Mouse (Mus musculus): ENCODE measurements around the gene Prkce. TPM values are rescaled to one million over a fixed set of nuclear protein-coding genes. Genes with fewer than 3 reads are reported as not detected.

Gene Prkce
- total and polyA plus RNA-seq, 2 experiments from 2014 or later, result 91.3 to 94.3 TPM

DNA sequence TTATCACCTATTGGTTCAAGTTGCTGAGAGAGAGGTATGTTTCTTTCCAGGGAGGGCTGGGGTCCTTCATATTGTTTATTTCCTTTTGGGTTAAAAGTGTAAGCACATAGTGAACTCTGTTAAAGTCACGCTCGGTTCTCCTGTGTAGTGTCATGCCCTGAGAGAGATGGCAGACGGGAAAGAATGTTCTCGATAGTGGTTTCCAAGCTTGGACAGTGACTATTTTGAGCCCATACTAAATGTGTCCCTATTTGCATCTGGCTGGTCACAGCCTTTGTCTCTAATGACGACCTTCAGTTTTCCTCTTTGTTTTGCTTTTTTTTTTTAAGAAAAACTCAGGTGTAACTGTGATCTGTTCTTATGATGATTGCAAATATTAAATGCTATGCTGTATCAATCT is 488.8 kb downstream of the Prkce start:
- Histone ChIP-seq H3K27ac (ENCODE audit: low read depth, low read length) (no peak overlapping the region), H3K27me3 (ENCODE audit: insufficient read depth, low read length) (no peaks in the 10 kb centered on the region), H3K36me3 (ENCODE audit: insufficient read depth) (peaks cover 7% of the 10 kb centered on the region), H3K4me3 (ENCODE audit: low read depth, low read length) (no peak overlapping the region), H3K4me2 (ENCODE audit: low read depth) (no peak overlapping the region), H3K4me1 (ENCODE audit: insufficient read depth) (no peaks in the 10 kb centered on the region), H3K9ac (no peak overlapping the region), H3K9me3 (ENCODE audit: low read length) (no peaks in the 10 kb centered on the region)
- ATAC-seq (no peak), DNase-seq (no peak)
- WGBS, result 87% methylated on average over 5 of the region's 5 CpGs
- no peak for TF ChIP-seq CTCF (IDR thresholded peaks at IDR 0.05; ENCODE audit: low read depth)

DNA sequence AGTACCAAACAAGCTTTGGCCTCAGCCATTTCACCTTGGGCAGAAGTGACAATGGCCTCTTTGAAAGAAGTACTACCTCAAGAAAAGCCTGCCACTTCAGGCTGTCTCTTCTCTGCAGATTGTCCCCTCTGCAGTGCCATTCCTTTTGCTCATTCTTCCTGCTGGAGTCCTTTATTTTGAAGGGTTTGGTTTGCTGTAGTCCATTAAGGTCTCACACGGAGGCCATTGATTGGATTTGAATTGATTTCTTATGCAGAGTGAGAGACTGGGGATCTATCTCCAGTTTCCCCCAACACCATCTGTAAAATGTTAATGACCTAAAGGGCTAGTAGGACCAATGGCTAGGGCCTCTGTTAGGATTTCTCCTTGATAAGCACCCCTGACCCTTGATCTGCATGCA is 494.7 kb downstream of the Prkce start:
- Histone ChIP-seq H3K27me3 (ENCODE audit: insufficient read depth, low read length) (no peaks in the 10 kb centered on the region), H3K9me3 (ENCODE audit: low read length) (no peaks in the 10 kb centered on the region), H3K4me2 (ENCODE audit: low read depth) (no peak overlapping the region), H3K4me1 (ENCODE audit: insufficient read depth) (no peaks in the 10 kb centered on the region), H3K9ac (no peak overlapping the region), H3K4me3 (ENCODE audit: low read depth, low read length) (no peak overlapping the region), H3K27ac (ENCODE audit: low read depth, low read length) (no peak overlapping the region), H3K36me3 (ENCODE audit: insufficient read depth) (no peaks in the 10 kb centered on the region)
- 31% methylated on average over 1 of the region's 1 CpGs for WGBS
- DNase-seq (no peak), ATAC-seq (no peak)
- TF ChIP-seq CTCF (IDR thresholded peaks at IDR 0.05; ENCODE audit: low read depth), result no peak

DNA sequence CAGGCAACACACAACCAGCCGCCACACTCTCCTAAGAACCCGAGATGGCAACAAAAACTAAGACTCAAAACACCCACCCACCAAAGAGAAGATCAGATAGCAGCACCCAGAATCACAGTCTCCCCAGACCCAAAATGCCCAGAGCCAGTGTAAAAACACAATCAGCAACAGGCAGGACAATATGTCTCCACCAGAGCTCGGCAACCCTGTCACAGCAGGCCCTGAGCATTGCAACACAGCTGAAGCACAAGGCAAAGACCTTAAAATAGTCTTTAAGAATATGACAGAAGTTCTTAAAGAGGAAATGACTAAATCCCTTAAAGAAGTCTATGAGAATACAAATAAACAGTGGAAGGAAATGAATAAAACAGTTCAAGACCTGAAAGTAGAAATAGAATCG is 495.9 kb downstream of the Prkce start:
- no peaks in the 10 kb centered on the region for H3K9me3 ChIP-seq (ENCODE audit: low read length)
- no peak overlapping the region for H3K27ac ChIP-seq (ENCODE audit: low read depth, low read length)
- no peaks in the 10 kb centered on the region for H3K27me3 ChIP-seq (ENCODE audit: insufficient read depth, low read length)
- ATAC-seq (no peak), DNase-seq (no peak)
- no peak for TF ChIP-seq CTCF (IDR thresholded peaks at IDR 0.05; ENCODE audit: low read depth)
- no peak overlapping the region for H3K4me2 ChIP-seq (ENCODE audit: low read depth)
- no peak overlapping the region for H3K4me3 ChIP-seq (ENCODE audit: low read depth, low read length)
- no peak overlapping the region for H3K9ac ChIP-seq
- WGBS, result 85% methylated on average over 4 of the region's 4 CpGs
- no peaks in the 10 kb centered on the region for H3K36me3 ChIP-seq (ENCODE audit: insufficient read depth)
- H3K4me1 ChIP-seq (ENCODE audit: insufficient read depth), result no peaks in the 10 kb centered on the region

DNA sequence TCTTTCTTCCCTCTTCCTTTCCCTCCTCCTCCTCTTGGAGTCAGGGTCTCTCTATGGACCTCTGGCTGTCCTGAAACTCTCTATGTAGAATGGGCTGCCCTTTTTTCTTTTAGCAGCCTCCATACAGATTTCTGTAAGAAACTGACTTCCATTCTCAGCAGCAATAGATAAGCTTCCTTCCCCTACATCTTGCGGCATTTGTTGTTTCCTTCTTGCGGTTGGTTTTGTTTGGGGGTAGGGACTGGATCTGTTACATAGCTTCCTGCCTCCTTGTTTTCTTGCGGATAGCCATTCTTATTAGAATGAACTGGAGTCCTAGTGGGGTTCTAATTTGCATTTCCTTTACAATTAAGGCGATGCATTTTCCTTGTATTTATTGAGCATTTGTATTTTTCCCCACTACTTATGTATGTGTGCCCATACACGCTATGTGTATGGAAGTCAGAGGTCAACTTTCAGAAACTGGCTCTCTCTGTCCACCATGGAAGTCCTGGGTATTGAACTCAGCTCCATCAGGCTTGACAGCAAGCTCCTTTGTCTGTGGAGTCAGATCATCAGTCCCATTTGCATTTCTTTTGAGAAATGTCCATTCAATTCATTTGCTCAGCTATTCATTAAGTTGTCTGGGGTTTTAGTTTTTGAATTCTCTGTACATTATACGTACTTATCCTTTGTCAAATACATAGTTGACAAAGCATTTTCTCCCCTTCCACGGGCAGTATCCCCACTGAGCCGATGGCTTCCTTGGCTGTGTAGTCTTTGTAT is 500.4 kb downstream of the Prkce start:
- DNase-seq, result no peak
- WGBS, result 46% methylated on average over 8 of the region's 8 CpGs
- H3K27me3 ChIP-seq (ENCODE audit: insufficient read depth, low read length), result no peaks in the 10 kb centered on the region

DNA sequence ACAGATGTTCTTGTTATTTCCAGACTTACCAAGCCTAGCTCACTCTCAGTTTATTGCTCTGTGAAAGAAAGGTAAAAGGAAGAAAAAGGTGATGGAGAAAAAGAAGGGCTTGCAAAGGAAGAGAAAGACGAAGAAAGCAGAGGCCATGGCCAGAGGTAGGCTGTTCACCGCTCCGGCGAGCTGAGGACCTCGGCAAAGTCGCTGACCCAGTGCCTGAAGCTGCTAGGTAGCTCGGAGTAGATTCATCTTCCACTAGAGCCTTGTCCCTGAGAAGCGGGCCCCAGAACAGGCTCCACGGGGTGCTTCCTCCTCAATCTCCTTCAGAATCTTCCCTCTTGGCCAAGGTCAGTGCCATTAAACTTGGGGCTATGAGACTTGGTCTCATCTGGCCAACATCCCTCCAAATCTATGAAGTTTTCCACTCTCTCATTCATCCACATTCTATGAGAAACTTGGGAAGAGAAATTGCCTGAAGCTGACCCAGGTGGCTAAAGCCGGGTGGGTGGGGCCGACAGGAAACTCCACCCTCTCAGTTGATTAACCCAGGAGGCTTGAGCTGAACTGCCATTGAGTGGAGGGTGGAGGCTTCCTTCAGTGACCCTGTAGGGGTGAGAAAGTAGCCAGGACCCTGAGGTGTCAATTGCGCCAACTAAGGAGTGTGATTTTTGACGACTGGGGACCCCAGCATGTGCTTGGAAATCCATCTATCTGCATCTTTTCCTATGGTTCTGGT is 502.2 kb downstream of the Prkce start:
- Histone ChIP-seq H3K36me3 (ENCODE audit: insufficient read depth) (no peaks in the 10 kb centered on the region), H3K4me2 (ENCODE audit: low read depth) (no peak overlapping the region), H3K4me3 (ENCODE audit: low read depth, low read length) (no peak overlapping the region), H3K9me3 (ENCODE audit: low read length) (no peaks in the 10 kb centered on the region), H3K9ac (no peak overlapping the region), H3K27ac (ENCODE audit: low read depth, low read length) (no peak overlapping the region), H3K27me3 (ENCODE audit: insufficient read depth, low read length) (no peaks in the 10 kb centered on the region), H3K4me1 (ENCODE audit: insufficient read depth) (no peaks in the 10 kb centered on the region)
- no peak for TF ChIP-seq CTCF (IDR thresholded peaks at IDR 0.05; ENCODE audit: low read depth)
- no peak for ATAC-seq
- WGBS, result 90% methylated on average over 13 of the region's 13 CpGs
- DNase-seq, result no peak

More for the DNA sequence above, 500.4 kb downstream of the Prkce start:
- TF ChIP-seq CTCF (IDR thresholded peaks at IDR 0.05; ENCODE audit: low read depth), result no peak
- H3K4me3 ChIP-seq (ENCODE audit: low read depth, low read length), result no peak overlapping the region
- ATAC-seq, result no peak
- H3K27ac ChIP-seq (ENCODE audit: low read depth, low read length), result no peak overlapping the region
- H3K4me2 ChIP-seq (ENCODE audit: low read depth), result no peak overlapping the region
- no peak overlapping the region for H3K9ac ChIP-seq
- no peaks in the 10 kb centered on the region for H3K9me3 ChIP-seq (ENCODE audit: low read length)
- no peaks in the 10 kb centered on the region for H3K4me1 ChIP-seq (ENCODE audit: insufficient read depth)
- H3K36me3 ChIP-seq (ENCODE audit: insufficient read depth), result no peaks in the 10 kb centered on the region

DNA sequence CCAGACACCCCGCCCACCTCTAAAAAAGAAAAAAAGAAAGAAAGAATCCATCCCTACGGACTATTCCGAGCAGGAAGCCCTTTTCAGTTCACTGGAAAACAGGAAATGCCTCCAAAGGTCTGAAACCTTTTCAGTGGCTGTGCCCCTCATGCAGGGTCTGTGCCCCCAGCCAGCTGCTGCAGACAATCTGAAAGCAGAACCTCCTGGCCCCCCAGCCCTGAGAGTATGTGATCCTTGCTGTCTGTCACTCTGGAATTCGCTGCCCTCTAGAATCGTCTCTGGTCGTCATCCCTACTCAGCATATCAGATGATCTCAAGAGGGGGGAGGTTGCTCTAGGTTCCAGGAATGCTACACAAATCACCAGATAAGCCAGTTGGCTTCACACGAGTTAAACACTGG is 503.1 kb downstream of the Prkce start:
- Histone ChIP-seq H3K4me3 (ENCODE audit: low read depth, low read length) (no peak overlapping the region), H3K9me3 (ENCODE audit: low read length) (no peaks in the 10 kb centered on the region)
- TF ChIP-seq CTCF (IDR thresholded peaks at IDR 0.05; ENCODE audit: low read depth), result no peak

DNA sequence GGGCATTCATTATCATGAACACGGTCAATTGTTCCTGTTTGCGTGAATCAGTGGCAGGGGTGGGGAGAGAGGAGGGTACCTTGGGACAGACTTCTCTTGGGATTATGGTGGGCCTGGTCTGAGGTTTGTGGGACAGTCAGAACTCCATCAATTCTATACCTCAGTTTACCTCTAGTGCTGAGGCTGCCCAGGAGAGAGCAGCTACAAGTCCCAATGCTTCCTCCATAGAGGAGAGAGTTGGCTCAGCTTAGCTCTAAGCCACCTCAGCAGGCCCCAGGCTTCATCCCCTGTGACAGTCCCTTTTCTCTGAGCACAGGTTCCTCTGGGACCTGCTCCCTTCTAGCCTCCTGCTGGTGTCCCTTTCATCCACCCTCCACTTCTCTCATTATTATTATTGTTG is 507.4 kb downstream of the Prkce start:
- H3K4me2 ChIP-seq (ENCODE audit: low read depth), result no peak overlapping the region

More for the DNA sequence above, 503.1 kb downstream of the Prkce start:
- 61% methylated on average over 7 of the region's 7 CpGs for WGBS
- ATAC-seq, result no peak
- no peaks in the 10 kb centered on the region for H3K4me1 ChIP-seq (ENCODE audit: insufficient read depth)
- no peak for DNase-seq
- no peak overlapping the region for H3K27ac ChIP-seq (ENCODE audit: low read depth, low read length)
- H3K27me3 ChIP-seq (ENCODE audit: insufficient read depth, low read length), result no peaks in the 10 kb centered on the region
- no peaks in the 10 kb centered on the region for H3K36me3 ChIP-seq (ENCODE audit: insufficient read depth)
- H3K4me2 ChIP-seq (ENCODE audit: low read depth), result no peak overlapping the region
- H3K9ac ChIP-seq, result no peak overlapping the region

More for the DNA sequence above, 507.4 kb downstream of the Prkce start:
- H3K4me1 ChIP-seq (ENCODE audit: insufficient read depth), result no peaks in the 10 kb centered on the region
- 67% methylated on average over 2 of the region's 2 CpGs for WGBS
- no peak overlapping the region for H3K4me3 ChIP-seq (ENCODE audit: low read depth, low read length)
- no peaks in the 10 kb centered on the region for H3K9me3 ChIP-seq (ENCODE audit: low read length)
- H3K9ac ChIP-seq, result no peak overlapping the region
- ATAC-seq (no peak), DNase-seq (no peak)
- no peak overlapping the region for H3K27ac ChIP-seq (ENCODE audit: low read depth, low read length)
- no peaks in the 10 kb centered on the region for H3K36me3 ChIP-seq (ENCODE audit: insufficient read depth)
- H3K27me3 ChIP-seq (ENCODE audit: insufficient read depth, low read length), result no peaks in the 10 kb centered on the region
- TF ChIP-seq CTCF (IDR thresholded peaks at IDR 0.05; ENCODE audit: low read depth), result no peak

Data from forebrain, postnatal 0 days (tissue).